Mouse (Mus musculus): ENCODE measurements around the gene Gm49384.
"Not testable (repeated sequence)": the region's sequence is repeated elsewhere in the genome, so short reads cannot be mapped to it uniquely, and the experiment has no call there.

The Gm49384 gene

GRCm38 (mm10) chr12:69167656-69168460 is 36.2 kb downstream of the Gm49384 start:
- no peak for DNase-seq (ENCODE audit: low read depth, low spot score)

DNA sequence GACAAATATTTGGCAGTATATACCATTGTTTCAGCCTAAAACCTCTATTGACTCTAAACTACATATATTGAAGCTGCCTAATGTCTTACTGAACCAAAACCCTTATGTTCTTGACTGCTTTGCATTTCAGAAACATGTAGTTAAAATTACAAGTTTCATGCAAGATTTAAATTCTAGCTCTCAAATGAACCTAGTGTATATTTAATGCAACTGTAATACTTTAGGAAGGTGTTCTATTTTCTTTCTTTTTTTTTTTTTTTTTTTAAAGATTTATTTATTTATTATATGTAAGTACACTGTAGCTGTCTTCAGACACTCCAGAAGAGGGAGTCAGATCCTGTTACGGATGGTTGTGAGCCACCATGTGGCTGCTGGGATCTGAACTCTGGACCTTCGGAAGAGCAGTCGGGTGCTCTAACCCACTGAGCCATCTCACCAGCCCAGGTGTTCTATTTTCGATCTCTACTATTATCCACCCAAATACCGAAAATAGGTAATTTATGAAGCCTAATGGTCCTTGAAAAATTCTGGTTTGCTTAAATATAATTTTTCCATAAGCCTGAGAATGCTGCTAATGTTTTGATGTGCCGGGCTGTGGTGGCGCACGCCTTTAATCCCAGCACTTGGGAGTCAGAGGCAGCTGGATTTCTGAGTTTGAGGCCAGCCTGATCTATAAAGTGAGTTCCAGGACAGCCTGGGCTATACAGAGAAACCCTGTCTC is 37.0 kb downstream of the Gm49384 start:
- not testable (repeated sequence) for DNase-seq (ENCODE audit: low read depth, low spot score)

GRCm38 (mm10) chr12:69164904-69165303 is 39.2 kb downstream of the Gm49384 start:
- no peak for DNase-seq (ENCODE audit: low read depth, low spot score)

DNA sequence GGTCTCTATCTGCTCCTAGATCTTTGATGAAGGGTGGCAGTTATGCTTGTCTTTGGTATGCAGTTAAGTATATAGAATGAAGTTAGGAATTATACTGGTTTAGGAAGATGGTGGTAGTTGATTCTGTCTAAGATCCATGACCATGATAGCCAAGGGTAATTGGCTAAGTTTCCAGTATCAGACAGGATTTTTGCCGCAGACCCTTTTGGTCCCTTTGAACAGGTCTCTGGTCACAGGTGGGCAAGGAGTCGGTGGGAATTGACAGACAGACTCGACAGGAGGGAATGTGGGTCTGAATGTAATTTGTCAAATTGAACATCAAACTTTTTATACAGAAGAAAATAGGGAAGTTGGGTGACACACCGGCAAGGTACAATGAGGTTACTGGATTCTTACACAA is 40.5 kb downstream of the Gm49384 start:
- not testable (repeated sequence) for DNase-seq (ENCODE audit: low read depth, low spot score)

GRCm38 (mm10) chr12:69160677-69161076 is 43.4 kb downstream of the Gm49384 start:
- not testable (repeated sequence) for DNase-seq (ENCODE audit: low read depth, low spot score)

DNA sequence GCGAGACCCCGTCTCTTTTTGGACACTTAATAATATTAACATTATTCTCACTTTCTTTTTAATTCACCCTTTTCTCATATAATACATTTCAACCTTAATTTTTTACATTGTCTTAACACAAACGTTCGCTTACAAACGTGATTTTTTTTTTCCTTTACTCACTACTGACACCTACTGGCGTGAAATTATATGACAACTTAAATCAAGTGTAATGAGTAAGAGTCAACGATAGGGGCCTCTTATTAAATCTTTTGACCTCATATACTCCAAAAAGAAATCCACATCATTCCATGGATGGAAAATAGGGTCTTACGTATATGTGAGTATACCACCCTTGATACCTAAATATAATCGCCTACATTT is 44.5 kb downstream of the Gm49384 start:
- DNase-seq (ENCODE audit: low read depth, low spot score) = peak; percentile 66

DNA sequence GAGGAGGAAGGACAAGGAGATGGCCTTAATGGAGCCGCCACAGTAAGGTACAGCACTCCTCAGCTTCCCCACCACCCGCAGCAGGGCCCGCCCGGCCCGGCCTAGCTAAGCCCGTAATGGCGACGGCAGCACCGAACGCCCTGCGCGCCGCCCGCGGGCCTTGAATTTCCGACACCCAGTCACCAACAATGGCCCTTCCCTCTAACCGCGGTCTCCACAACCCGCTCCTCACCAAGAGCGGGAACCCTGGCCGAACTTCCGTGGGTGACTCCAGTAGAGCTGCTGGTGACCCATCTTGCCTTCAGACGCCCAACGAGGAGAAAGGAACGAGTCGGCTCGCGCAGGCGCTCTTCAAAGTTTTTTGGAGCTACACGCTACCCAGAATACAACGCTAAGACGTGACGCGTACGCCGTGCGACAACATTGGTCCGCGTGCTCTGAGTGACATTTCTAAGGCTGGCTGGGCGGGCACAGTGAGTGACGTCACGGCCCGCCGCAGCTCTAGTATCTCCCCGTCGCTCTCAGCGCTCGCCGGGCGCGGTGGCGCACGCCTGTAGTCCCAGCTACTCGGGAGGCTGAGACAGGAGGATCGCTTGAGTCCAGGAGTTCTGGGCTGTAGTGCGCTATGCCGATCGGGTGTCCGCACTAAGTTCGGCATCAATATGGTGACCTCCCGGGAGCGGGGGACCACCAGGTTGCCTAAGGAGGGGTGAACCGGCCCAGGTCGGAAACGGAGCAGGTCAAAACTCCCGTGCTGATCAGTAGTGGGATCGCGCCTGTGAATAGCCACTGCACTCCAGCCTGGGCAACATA is 45.1 kb downstream of the Gm49384 start, which contains the start of gene Rps29:
TSS of gene Rps29 (minus strand) at position 422 of the 813 bp plus-strand sequence.
- DNase-seq (ENCODE audit: low read depth, low spot score) = peak; percentile 100

DNA sequence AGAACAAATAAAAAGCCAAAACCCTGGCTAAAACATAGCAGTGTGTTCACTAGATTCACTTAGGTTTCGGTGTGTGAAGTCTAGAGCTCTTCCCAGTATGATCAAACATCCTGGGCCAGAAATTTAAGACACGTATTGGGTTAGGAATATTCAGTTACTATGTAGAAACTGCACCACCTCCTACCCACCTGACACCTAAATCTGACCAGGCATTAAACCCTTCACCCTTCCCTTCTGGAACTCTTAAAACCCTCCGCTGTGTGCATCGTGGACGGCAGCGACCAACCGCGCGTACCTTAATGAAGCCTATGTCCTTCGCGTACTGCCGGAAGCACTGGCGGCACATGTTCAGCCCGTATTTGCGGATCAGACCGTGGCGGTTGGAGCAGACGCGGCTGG is 45.7 kb downstream of the Gm49384 start:
- no peak for DNase-seq (ENCODE audit: low read depth, low spot score)

DNA sequence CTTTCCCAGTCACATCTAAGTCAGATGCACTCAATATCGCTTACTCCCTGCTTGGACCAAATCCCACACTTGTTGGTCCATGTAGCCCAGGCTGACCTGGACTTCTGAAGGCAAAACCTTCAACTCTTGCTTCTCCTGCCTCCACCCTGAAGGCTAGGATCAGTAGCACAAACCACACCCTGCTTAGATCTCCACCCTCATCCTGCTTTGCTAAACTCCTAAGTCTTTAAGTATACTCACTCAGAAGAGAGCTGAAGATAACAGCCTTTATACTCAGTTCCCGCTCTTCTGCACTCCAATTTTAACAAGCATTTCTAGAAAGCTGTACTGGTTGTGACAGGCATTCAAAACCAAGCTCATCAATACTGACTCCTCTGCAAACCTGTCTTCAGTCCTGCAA is 47.0 kb downstream of the Gm49384 start:
- DNase-seq (ENCODE audit: low read depth, low spot score) = no peak

DNA sequence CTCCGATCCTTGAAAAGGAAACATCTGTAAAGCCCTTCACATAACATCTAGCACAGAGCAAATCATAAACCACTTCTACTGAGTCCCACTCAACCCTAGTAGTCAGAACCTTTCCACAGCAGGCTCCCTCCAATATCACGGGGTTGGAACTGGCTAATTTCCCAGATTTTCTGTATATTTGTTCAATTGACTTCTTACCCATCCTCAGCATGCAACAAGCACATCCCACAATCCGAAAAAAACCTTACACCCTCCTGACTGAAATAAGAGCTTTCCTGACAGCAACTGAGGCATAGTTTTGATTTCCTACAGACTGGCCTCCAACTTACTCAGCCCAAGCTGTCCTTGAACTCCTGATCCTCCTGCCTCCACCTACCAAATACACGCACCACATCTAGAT is 47.6 kb downstream of the Gm49384 start:
- no peak for DNase-seq (ENCODE audit: low read depth, low spot score)

DNA sequence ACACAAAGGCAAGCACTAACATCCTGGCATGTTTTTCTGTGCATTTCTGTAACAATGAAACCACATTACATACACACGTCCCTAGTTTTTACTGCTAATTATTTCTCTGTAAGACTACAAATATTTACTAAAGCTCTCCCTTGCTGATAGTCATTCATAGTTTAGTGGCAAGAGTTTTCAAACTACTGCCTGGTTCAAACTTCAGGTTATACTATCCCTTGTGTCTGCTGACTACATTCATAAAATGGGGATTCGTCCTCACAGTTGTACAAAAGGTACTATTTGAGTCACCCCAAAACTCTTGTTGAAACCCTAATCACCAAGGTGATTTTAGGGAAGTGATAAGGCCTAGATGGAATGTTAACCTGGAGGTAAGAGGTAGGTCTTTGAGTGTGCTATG is 48.1 kb downstream of the Gm49384 start:
- no peak for DNase-seq (ENCODE audit: low read depth, low spot score)

GRCm38 (mm10) chr12:69150049-69150448 is 54.0 kb downstream of the Gm49384 start:
- DNase-seq (ENCODE audit: low read depth, low spot score) = no peak

GRCm38 (mm10) chr12:69147166-69147735 is 56.8 kb downstream of the Gm49384 start:
- no peak for DNase-seq (ENCODE audit: low read depth, low spot score)

- DNase-seq (ENCODE audit: low read depth, low spot score) = no peak
These were observed 60.6 kb downstream of the Gm49384 start for GRCm38 (mm10) chr12:69143460-69143859.

DNA sequence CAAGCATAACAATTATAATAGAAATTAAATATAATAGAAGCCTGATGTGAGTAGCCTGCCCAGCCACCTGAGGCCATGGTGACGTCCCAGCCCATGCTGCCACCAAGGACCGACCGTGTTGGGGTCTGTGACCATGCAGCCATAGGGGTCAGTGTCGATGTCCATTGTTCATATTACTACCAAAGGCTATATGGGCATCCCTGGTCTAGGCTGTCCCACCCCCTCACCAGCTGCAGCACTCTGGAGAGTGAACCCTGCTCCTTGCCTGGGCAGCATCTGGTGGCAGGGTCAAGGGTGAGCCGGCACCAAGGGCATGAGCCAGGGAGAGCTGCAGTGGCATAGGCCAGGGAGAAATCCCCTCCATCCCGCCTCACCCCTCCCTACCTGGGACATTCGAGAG is 64.2 kb downstream of the Gm49384 start:
- DNase-seq (ENCODE audit: low read depth, low spot score) = no peak
